Mouse (Mus musculus): ENCODE measurements around the gene Akr1c19.

DNA sequence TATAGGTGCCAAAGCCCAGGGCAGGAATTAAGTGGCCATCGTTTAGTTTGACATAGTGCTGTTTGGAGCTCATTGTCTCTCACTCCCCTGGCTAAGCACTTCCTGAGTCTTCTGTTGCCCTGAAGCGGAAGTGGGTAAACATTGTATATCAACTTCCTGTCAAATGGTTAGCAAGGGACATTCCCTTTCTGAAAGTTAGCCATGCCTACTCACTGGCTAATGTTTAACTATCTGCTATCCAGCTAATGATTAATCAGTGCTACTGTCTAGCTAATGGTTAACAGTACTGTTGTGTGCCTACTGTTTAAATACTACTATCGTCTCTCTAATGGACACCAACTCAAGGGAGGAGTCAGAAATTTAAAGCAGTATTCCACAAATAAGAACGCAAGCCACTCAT is 50.8 kb downstream of the Akr1c19 start, which contains the start of gene Akr1c12:
- TF ChIP-seq CTCF (IDR thresholded peaks at IDR 0.05; ENCODE audit: low read depth) (no peak), EP300 (IDR thresholded peaks at IDR 0.05; ENCODE audit: low read depth) (no peak)

All from liver, postnatal 0 days (tissue).